Mouse (Mus musculus) cerebellum, postnatal 25 days (tissue): ENCODE measurements around the gene Rbm5.

Experiments used
- DNase-seq, 2 experiments: peaks; one replicate each; pipeline ENCODE4 v3.0.0; 2021; ENCODE audit warnings: mixed read lengths in 2 of 2

Rbm5 gene

DNA sequence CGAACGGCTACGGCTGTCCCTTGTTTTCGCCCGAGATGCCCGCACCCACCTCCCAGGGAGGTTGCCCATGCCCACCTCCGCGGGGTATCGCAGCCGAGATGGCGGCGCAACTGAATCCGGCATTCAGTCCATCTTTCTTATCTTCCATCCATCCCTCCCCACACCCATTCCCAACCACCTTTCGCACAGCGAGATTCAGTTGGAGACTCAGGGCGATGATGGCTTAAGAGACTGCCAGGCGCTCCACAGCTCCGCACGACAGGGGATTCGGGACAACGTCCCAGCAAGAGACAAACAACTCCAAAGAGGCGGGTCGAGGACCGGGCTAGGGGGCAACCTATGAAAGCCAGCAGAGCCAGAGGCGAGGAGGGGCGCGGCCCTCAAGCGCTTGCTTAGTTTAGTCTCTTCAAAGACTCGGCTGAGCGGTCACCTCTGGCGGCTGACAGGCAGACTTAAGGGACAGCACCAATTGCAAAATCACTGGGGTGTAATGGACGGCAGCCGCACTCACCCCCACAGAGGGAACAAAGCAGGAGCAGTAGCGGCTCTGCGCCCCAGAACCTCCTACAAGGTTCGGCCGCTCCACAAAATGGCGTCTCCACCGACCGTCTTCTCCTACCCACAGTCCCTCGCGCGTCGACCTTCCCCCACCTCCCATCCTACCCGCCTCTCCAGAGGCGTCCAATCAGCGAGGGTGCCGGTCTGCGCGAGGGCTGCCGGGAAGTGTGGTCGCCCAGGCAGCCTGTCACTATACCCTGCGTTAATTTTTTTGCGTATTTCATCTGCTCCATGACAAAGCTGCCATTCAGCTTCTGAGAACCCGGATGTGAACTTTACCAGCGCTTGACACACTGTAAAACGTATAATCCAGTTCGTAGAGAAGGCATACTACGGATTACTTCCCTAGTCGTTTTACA lies at the start of gene Rbm5:
Gene Rbm5, minus strand, starts transcription at position 623 of the 917 bp plus-strand sequence.
- DNase-seq = peak; percentile 93 to 96

DNA sequence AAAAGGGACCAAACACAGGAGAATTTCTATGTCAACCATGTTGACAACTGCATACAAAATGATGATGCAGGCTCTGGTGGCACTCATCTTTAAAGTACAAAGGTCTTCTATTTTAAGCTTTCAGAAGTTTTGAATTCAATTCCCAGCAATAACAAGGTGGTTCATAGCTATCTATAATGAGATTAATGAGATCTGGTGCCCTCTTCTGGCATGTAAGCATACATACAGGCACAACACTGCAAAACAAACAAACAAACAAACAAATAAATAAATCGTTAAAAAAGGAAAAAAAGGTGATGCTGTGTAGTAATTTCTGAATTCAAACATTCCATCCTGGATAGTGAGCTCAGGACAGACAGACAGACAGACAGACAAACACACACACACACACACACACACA lies 41.3 kb upstream of the Rbm5 start:
- no peak for DNase-seq

DNA sequence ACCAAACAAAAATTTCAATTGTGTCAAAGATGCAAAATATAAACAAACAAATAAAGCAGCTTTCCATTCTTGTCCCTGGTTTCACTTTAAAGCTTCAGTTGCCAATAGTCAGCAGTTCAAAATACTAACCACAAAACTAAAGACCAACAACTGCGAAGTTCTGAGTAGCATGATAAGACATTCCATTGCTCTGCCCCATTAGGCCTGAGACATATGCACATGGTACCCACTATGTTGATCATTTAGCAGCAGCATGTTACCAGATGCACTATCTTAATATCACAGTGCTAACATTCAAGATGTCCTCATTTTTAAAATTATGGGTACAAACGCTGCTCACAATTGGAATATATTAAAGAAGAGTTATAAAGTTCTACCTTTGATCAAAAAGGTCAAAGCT lies 40.2 kb upstream of the Rbm5 start:
- no peak for DNase-seq

- no peak for DNase-seq
Observed at GRCm38 (mm10) chr9:107791714-107792113, 20.9 kb upstream of the Rbm5 start.

DNA sequence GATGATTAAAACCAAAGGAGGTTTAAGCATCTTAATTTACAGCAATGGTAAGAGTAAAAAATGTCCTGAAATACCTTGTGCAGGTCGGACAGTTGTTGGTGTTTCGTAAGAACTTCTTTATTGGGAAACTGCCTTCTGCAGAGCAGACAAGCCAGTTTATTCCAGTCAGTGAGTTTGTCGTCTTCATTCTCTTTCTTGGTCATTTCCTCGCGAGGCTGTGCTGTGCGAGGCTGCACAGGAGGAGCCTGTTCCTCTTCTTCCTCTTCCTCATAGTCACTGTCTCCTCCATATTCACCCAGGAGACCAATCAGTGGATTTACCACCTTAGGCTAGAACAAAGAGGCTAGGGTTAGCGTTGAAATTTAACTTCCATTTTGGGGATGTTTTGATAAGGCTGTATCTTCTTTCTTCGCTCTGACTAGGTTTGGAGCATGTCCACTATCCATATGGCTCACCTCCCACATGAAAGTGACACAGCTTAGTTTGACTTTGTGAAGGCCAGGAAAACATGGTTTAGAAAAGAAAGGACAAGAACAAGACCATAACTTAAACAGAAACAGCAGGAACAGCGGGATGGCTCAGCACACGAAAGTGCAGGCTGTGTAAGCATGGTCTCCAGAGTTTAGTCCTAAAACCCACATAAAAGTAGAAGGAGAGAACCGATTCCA lies 11.9 kb upstream of the Rbm5 start:
- DNase-seq = no peak

DNA sequence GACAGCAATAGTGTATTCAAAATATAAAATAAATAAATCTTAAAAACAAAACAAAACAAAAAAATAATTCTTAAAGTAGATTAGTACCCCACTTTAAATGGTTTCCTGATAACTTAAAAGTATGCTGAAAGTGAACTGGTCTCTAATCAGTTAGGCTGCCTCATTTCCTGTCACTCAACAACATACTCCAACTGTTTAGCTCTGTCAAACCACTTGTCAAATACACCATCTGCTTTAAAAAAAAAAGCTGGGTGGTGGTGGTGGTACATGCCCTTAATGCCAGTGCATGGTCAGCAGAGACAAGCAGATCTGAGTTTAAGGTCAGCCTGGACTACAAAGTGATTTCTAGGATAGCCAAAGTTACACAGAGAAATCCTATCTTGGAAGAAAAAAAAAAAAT lies 6.0 kb upstream of the Rbm5 start:
- DNase-seq = no peak

GRCm38 (mm10) chr9:107774411-107774810 lies 3.6 kb upstream of the Rbm5 start:
- DNase-seq = no peak

DNA sequence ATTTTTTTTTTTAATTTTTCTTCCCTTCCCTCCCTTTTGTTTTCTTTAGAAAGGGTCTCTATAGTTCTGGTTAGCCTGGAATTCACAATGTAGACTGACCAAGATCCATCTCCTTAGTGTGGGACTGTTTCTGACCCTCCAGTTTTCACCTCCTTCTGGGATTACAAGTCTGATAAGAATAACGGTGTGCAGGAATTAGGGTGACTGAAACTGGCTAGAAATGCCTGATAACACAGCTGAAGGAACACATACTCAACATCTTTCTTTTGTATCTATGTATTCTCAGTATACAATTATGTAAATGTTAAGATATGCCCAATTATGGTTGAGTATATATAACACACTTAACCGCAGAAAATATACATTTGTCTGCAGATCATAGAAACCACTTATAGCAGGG lies 986 bp upstream of the Rbm5 start:
- no peak for DNase-seq

- no peak for DNase-seq
Observed at GRCm38 (mm10) chr9:107770037-107770373, 791 bp downstream of the Rbm5 start.

GRCm38 (mm10) chr9:107769445-107770000 lies 1.3 kb downstream of the Rbm5 start:
- DNase-seq = no peak

DNA sequence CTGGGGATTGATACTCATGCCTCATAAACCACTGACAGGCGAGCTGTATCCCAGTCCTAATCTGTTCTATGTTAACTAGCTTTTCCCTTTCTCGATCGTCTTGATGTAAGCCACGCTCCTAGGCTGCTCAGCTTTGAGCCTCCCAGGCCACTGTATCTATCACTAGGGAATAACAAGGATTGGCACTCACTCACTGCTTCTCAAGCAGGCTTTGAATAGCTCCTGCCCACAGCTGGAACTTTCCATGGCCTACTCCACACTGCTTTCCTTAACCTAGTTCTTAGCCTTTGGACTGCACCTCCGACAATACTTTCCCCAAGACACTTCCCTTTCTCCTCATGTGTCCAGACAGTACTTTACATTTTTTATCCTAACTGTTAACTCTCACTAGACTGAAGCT lies 1.9 kb downstream of the Rbm5 start:
- DNase-seq = no peak

- DNase-seq = no peak
Observed at GRCm38 (mm10) chr9:107759593-107759992, 11.2 kb downstream of the Rbm5 start.

DNA sequence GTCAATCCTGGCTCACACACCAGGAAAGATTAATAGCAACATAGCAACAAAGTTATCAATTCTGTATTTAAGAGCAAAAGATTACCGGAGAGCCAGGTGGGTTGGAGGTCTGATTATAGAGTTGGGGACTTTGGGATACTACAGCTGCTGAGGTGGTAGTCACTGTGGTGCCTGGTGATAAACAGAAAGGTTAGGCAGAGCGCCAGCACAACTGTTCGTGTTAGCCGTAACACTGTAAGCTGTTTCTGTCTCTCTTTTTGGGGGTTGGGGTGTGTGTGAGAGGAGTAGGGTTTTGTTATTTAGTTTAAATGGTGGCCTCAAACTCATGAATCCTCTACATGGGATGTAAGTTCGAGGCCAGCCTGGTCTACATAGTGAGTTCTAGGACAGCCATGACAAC lies 20.4 kb downstream of the Rbm5 start:
- no peak for DNase-seq

GRCm38 (mm10) chr9:107748063-107748462 lies 22.7 kb downstream of the Rbm5 start:
- DNase-seq = no peak

DNA sequence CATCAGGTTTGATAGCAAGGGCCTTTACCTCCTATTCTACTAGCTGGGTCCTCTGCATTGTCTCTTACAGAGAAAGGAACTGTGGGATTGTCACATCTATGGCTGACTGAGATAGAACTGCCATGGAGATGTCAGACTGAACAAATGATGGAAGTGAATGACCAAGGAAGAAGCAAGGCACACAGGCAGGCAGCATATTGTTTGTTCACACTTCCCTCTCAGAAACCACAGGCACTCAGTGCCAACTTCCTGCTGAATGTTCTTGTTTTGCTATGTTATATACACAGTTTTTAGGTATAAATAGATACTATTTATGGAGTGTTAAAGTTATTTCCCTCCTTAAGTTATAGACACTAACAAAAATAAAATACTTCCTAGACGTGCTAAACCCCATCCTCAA lies 23.5 kb downstream of the Rbm5 start:
- DNase-seq = no peak

GRCm38 (mm10) chr9:107746679-107747078 lies 24.1 kb downstream of the Rbm5 start:
- no peak for DNase-seq

DNA sequence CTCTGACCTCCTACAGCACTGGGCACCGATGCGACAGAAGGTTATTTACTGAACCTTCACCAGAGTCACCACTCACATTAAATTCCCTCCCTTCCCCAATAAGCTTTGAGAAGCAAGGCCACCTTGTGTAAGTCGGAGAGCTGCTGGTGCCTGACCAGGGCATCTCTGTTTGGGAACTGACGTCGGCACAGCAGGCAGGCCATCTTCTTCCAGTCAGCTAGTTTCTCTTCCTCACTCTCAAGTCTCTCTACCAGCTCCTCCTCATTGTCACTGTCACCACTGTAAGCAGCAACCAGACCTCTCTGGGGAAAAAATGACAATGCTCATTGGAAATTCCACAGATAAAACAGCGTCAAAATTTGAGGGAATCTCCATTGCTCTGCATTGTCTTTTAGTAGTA lies 26.7 kb downstream of the Rbm5 start:
- no peak for DNase-seq

DNA sequence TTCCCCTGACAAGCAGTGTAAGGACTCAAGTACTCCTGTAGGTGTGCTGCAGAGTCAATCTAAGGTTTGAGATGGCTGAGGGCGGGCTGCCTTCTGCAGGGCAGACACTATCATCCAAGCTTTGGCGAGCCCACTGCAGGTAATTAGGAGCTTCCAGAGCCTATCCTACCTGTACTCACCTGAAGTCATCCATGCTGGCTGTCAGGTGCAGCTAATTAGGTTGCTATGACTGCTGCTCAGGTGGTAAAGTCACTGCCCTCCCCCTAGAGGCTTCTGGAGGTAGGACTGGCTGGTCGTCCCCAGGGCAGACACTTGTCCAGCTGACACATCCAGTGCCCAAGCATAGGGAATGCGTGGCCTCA lies 32.0 kb downstream of the Rbm5 start:
- DNase-seq = peak; percentile 45 to 57

DNA sequence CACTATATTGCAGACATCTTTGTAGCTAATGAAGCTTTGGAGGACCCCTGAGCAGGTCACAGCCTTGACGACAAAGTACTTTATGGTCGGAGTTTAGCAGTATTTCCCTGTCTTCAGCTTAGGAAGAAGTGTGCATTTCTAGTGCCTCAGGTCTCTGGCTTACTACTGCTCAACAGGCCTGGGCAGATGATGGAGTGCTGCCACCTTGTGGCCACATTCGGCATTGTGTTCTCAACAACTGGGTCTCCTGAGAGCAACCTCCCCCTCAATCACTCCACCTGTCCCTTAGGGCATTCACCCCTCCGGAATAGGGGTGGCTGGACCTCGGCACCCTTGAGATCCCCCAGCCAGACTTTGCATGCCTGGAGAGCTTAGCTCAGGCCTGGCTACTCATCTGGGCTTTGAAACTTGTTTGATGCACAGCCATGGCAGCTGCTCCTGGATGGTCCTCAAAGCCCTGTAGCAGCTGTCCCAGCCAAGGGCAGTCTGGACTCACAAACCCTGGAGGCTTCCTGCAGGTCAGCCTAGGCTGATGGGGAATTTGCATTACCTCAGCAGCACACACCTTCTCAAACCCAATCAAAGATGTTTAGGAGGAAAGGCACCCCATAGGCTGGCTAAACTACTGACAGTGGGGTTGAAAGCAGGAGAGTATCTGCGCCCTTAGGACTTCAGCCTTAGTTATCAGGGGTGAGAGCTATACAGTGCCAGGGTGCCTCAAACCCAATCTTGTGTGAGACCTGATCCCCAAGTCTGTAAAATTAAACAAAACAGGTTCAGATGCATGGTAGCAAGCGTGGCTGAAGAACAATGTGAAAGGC lies 32.6 kb downstream of the Rbm5 start:
- DNase-seq = peak; percentile 88 to 91

- peak; percentile 28 to 42 for DNase-seq
Observed at GRCm38 (mm10) chr9:107736185-107736485, 34.7 kb downstream of the Rbm5 start.

- peak; percentile 20 to 31 for DNase-seq
Observed at GRCm38 (mm10) chr9:107735356-107736184, 35.2 kb downstream of the Rbm5 start.

- no peak for DNase-seq
Observed at GRCm38 (mm10) chr9:107734567-107734971, 36.2 kb downstream of the Rbm5 start.
